Comparison of ENCODE assay signal across 8 mouse cellular contexts in the genomic region with DNA sequence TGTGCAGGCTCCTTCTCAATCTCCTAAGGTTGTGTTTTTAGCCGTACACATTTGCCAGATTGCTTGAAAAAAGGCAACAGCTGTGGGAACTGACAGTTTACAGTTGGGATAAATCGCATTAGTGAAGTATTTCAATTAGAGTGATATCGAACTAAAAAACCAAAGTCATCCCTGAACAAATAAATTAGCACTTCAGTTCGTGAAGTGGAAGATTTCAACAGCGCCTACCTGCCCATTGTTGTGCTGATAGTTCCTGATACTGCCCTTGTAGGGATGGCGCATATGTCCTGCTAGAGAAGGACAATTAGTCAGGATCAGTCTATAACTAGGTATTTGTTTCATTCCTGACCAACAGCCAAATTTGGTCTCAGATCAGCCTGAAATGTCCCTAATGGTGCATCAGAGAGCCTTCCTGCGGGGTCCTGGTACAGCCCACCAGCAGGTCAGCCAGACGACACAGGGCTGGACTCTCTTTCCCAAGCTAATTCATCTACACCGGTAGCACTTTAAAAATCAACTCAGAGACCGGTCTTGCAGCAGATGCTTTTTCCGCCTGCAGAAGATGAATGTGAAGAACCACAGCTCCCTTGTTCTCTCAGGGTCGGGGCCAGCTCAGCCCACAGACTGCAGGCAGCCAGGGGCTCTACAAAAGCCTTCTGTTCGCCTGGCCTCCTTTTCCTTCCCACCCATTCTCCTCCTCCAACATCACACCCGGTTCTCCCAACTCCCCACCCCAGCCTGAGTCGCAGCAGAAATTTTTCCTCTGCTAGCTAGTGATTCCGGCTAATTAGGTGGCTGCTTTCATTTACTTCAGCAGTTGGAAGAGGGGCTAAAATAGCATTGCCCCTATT.
DNase-seq lines count a peak whose midpoint lies in the region; ATAC-seq and TF ChIP-seq lines count a peak whose summit lies in the region.

No protein-coding gene starts in this region.

- no peak overlapping the region for H3K27ac ChIP-seq in spleen, adult 2 months (ENCODE audit: insufficient read depth, low read length)
- H3K27ac ChIP-seq in embryonic facial prominence, embryonic 15.5 days (replicated peaks) = peak overlapping the region; percentile 44; the same call in 1 of the 2 replicates
- H3K27ac ChIP-seq in heart, embryonic 14.5 days (replicated peaks in 1 of 2; ENCODE audit: control insufficient read depth in 1 of 2, insufficient read depth in 1 of 2, low read depth in 2 of 2, low read length in 2 of 2) = no peak overlapping the region
- 0 out of 2 replicates have a peak overlapping the region, but pooled peaks have one; percentile 49 for H3K27ac ChIP-seq in lung, embryonic 16.5 days (ENCODE audit: low read length)

- H3K36me3 ChIP-seq in spleen, adult 2 months (ENCODE audit: control insufficient read depth, insufficient read depth, low read length) = no peaks in the 10 kb centered on the region
- no peaks in the 10 kb centered on the region for H3K36me3 ChIP-seq in embryonic facial prominence, embryonic 15.5 days
- H3K36me3 ChIP-seq in heart, embryonic 14.5 days (ENCODE audit: control insufficient read depth, insufficient read depth, low read length) = no peaks in the 10 kb centered on the region
- H3K36me3 ChIP-seq in lung, embryonic 16.5 days (ENCODE audit: control insufficient read depth, insufficient read depth, low read length) = no peaks in the 10 kb centered on the region

- no peak for ATAC-seq in embryonic facial prominence, embryonic 15.5 days (ENCODE audit: insufficient number of reproducible peaks, low FRiP score, low TSS enrichment, low read depth)
- no peak for ATAC-seq in heart, embryonic 14.5 days (ENCODE audit: insufficient number of reproducible peaks, insufficient read depth, low FRiP score, low read depth)
- ATAC-seq in lung, embryonic 16.5 days (ENCODE audit: low read depth) = peak; percentile 85

- peak overlapping the region; percentile 7; the same call in 1 of the 2 replicates for H3K4me3 ChIP-seq in spleen, adult 2 months (ENCODE audit: extremely low read depth, insufficient read depth, insufficient read length)
- peak overlapping the region; percentile 33 for H3K4me3 ChIP-seq in embryonic facial prominence, embryonic 15.5 days (replicated peaks)
- peak overlapping the region; percentile 40 to 43 for H3K4me3 ChIP-seq in heart, embryonic 14.5 days (ENCODE audit: control insufficient read depth in 1 of 2, insufficient read depth in 1 of 2, low read depth in 1 of 2, low read length in 2 of 2)
- peak overlapping the region; percentile 43 for H3K4me3 ChIP-seq in lung, embryonic 16.5 days (ENCODE audit: low read length)

- no peak for TF ChIP-seq POLR2A in spleen, adult 2 months (IDR thresholded peaks at IDR 0.05; ENCODE audit: low read depth, low read length)

- no peaks in the 10 kb centered on the region for H3K27me3 ChIP-seq in spleen, adult 2 months (ENCODE audit: control insufficient read depth, insufficient read depth, low read length)
- H3K27me3 ChIP-seq in embryonic facial prominence, embryonic 15.5 days = peaks cover 11% of the 10 kb centered on the region
- peaks cover 29% of the 10 kb centered on the region for H3K27me3 ChIP-seq in heart, embryonic 14.5 days (ENCODE audit: control insufficient read depth, insufficient read depth, low read length)
- H3K27me3 ChIP-seq in lung, embryonic 16.5 days (ENCODE audit: control insufficient read depth, insufficient read depth, low read depth, low read length) = peaks cover 3% of the 10 kb centered on the region; the same call in 1 of the 2 replicates

- no peak for TF ChIP-seq CTCF in spleen, adult 2 months (IDR thresholded peaks at IDR 0.05; ENCODE audit: extremely low read depth, insufficient read depth, insufficient read length, insufficient replicate concordance)

- 44% methylated on average over 16 of the region's 16 CpGs for WGBS in spleen, adult 2 months
- 15% methylated on average over 16 of the region's 16 CpGs for WGBS in embryonic facial prominence, embryonic 15.5 days
- whole genome bisulfite sequencing in heart, embryonic 14.5 days = 24% methylated on average over 16 of the region's 16 CpGs
- WGBS in lung, embryonic 16.5 days = 19% methylated on average over 16 of the region's 16 CpGs

- no peaks in the 10 kb centered on the region for H3K4me1 ChIP-seq in spleen, adult 2 months (ENCODE audit: control insufficient read depth, insufficient read depth, insufficient read length)
- peaks cover 13% of the 10 kb centered on the region for H3K4me1 ChIP-seq in embryonic facial prominence, embryonic 15.5 days
- H3K4me1 ChIP-seq in heart, embryonic 14.5 days (ENCODE audit: control insufficient read depth in 2 of 2, insufficient read depth in 2 of 2, low read length in 2 of 2) = peaks cover 3 to 5% of the 10 kb centered on the region in 2 experiments; a peak in 3 of 4 replicates
- H3K4me1 ChIP-seq in lung, embryonic 16.5 days (replicated peaks; ENCODE audit: control insufficient read depth, insufficient read depth, low read length) = peaks cover 14% of the 10 kb centered on the region

- H3K9ac ChIP-seq in embryonic facial prominence, embryonic 15.5 days = no peak overlapping the region
- H3K9ac ChIP-seq in heart, embryonic 14.5 days (ENCODE audit: low read length) = peak overlapping the region; percentile 56; the same call in 1 of the 2 replicates
- H3K9ac ChIP-seq in lung, embryonic 16.5 days (ENCODE audit: low read length) = peak overlapping the region; percentile 28; the same call in 1 of the 2 replicates

- DNase-seq in spleen, adult 2 months (ENCODE audit: low read depth in 1 of 2, low spot score in 2 of 2) = no peak
- DNase-seq in spleen, postnatal 36 days (ENCODE audit: low spot score in 2 of 2) = no peak
- DNase-seq in layer of hippocampus, postnatal 14 days (ENCODE audit: low spot score in 2 of 2) = peak; percentile 69 to 89
- peak; percentile 77 to 79 for DNase-seq in right cerebral cortex, adult 2 months (ENCODE audit: low spot score in 2 of 2)
- DNase-seq in thymus, postnatal 10 days (ENCODE audit: low spot score in 2 of 2) = no peak

- peak overlapping the region; percentile 58 for H3K4me2 ChIP-seq in embryonic facial prominence, embryonic 15.5 days (replicated peaks)
- peak overlapping the region; percentile 72 for H3K4me2 ChIP-seq in heart, embryonic 14.5 days (ENCODE audit: low read length)
- peak overlapping the region; percentile 67 for H3K4me2 ChIP-seq in lung, embryonic 16.5 days (ENCODE audit: low read depth, low read length)

- H3K9me3 ChIP-seq in embryonic facial prominence, embryonic 15.5 days (replicated peaks) = no peaks in the 10 kb centered on the region
- H3K9me3 ChIP-seq in heart, embryonic 14.5 days (ENCODE audit: control insufficient read depth, low read length) = no peaks in the 10 kb centered on the region
- no peaks in the 10 kb centered on the region for H3K9me3 ChIP-seq in lung, embryonic 16.5 days (ENCODE audit: control insufficient read depth, low read length)

Comparison
In these comparisons a context has a peak if more than half of its experiments do, and no peak if none do; other contexts are left out.
1. DNase-seq: peak in layer of hippocampus, postnatal 14 days (2 of 2) and right cerebral cortex, adult 2 months (2 of 2); none in spleen, adult 2 months (0 of 2), spleen, postnatal 36 days (0 of 2) and thymus, postnatal 10 days (0 of 2).
2. H3K27ac ChIP-seq: peak in embryonic facial prominence, embryonic 15.5 days (single experiment) and lung, embryonic 16.5 days (single experiment); none in spleen, adult 2 months (single experiment) and heart, embryonic 14.5 days (0 of 2).
3. Peak in every context shown above with its lines, with median percentiles within 50 percentile points of each other: H3K4me3 ChIP-seq and H3K4me2 ChIP-seq.